Mouse (Mus musculus): ENCODE results near the gene Kat6b.
"Not testable (repeated sequence)": the region's sequence is repeated elsewhere in the genome, so short reads cannot be mapped to it uniquely, and the experiment has no call there.

Gene Kat6b

GRCm38 (mm10) chr14:21669633-21670421 is 188.6 kb downstream of the Kat6b start:
- DNase-seq, result peak; percentile 38 to 58

- DNase-seq, result not testable (repeated sequence)
These were observed 189.3 kb downstream of the Kat6b start for GRCm38 (mm10) chr14:21670422-21671006.

GRCm38 (mm10) chr14:21673100-21673499 is 191.9 kb downstream of the Kat6b start:
- no peak for DNase-seq

- no peak for DNase-seq
These were observed 193.2 kb downstream of the Kat6b start for GRCm38 (mm10) chr14:21674471-21674870.

GRCm38 (mm10) chr14:21676223-21676622 is 195.0 kb downstream of the Kat6b start:
- no peak for DNase-seq

GRCm38 (mm10) chr14:21678509-21679285 is 197.5 kb downstream of the Kat6b start:
- peak; percentile 30 to 56 for DNase-seq

GRCm38 (mm10) chr14:21679631-21680201 is 198.5 kb downstream of the Kat6b start:
- DNase-seq, result no peak

GRCm38 (mm10) chr14:21682681-21683129 is 201.5 kb downstream of the Kat6b start:
- DNase-seq, result peak; percentile 78 to 87

GRCm38 (mm10) chr14:21683834-21684233 is 202.6 kb downstream of the Kat6b start:
- no peak for DNase-seq

GRCm38 (mm10) chr14:21685411-21686146 is 204.3 kb downstream of the Kat6b start:
- DNase-seq, result no peak

GRCm38 (mm10) chr14:21686376-21687279 is 205.4 kb downstream of the Kat6b start:
- no peak for DNase-seq

GRCm38 (mm10) chr14:21691070-21691469 is 209.8 kb downstream of the Kat6b start:
- DNase-seq, result peak in 1 of 2 experiments; percentile 45

GRCm38 (mm10) chr14:21695020-21695419 is 213.8 kb downstream of the Kat6b start:
- DNase-seq, result no peak

- no peak for DNase-seq
These were observed 215.1 kb downstream of the Kat6b start for GRCm38 (mm10) chr14:21696186-21696830.

GRCm38 (mm10) chr14:21702691-21703090 is 221.5 kb downstream of the Kat6b start:
- DNase-seq, result no peak

GRCm38 (mm10) chr14:21703255-21703654 is 222.0 kb downstream of the Kat6b start:
- DNase-seq, result peak in 1 of 2 experiments; percentile 12

- DNase-seq, result no peak
These were observed 224.2 kb downstream of the Kat6b start for GRCm38 (mm10) chr14:21705462-21705861.

- DNase-seq, result peak; percentile 44 to 61
These were observed 225.7 kb downstream of the Kat6b start for GRCm38 (mm10) chr14:21706759-21707571.

GRCm38 (mm10) chr14:21709545-21709944 is 228.3 kb downstream of the Kat6b start:
- no peak for DNase-seq

- no peak for DNase-seq
These were observed 230.0 kb downstream of the Kat6b start for GRCm38 (mm10) chr14:21711231-21711630.
